Mouse (Mus musculus): Measurements from ENCODE around the gene 9130213A22Rik. TPM values are rescaled to one million over a fixed set of nuclear protein-coding genes. Genes with fewer than 3 reads are reported as not detected.

Gene 9130213A22Rik
- polyA plus RNA-seq, 1 experiment from 2014 or later, result 0.11 TPM

GRCm38 (mm10) chr11:69121001-69121740 lies 1.2 kb downstream of the 9130213A22Rik start:
- Histone ChIP-seq H3K27me3 (ENCODE audit: poor library complexity, severe bottlenecking) (peaks cover 47% of the 10 kb centered on the region), H3K4me3 (peak overlapping the region; percentile 84), H3K4me1 (peaks cover 73% of the 10 kb centered on the region), H3K36me3 (replicated peaks) (no peaks in the 10 kb centered on the region), H3K27ac (peak overlapping the region; percentile 31; the same call in 1 of the 2 replicates), H3K9me3 (no peaks in the 10 kb centered on the region)
- WGBS, result under 1% methylated on average over 33 of the region's 33 CpGs
- DNase-seq (ENCODE audit: extremely low spot score, low spot score), result peak; percentile 57

- Histone ChIP-seq H3K4me3 (peak within 1 kb of the TSS; percentile 84), H3K27me3 (ENCODE audit: poor library complexity, severe bottlenecking) (peaks cover 52% of the 10 kb centered on the region), H3K9me3 (no peaks in the 10 kb centered on the region), H3K4me1 (peaks cover 65% of the 10 kb centered on the region), H3K36me3 (replicated peaks) (no peaks in the 10 kb centered on the region), H3K27ac (peak within 1 kb of the TSS; percentile 35)
- DNase-seq (ENCODE audit: extremely low spot score, low spot score), result peak; percentile 65
- 2% methylated on average over 27 of the region's 27 CpGs for WGBS
Observed at GRCm38 (mm10) chr11:69120221-69121000, 2.0 kb downstream of the 9130213A22Rik start, which contains the start of gene Hes7. Gene Hes7, plus strand, starts transcription at chr11:69120404.

GRCm38 (mm10) chr11:69119446-69120155 lies 2.8 kb downstream of the 9130213A22Rik start:
- Histone ChIP-seq H3K9me3 (no peaks in the 10 kb centered on the region), H3K27me3 (ENCODE audit: poor library complexity, severe bottlenecking) (peaks cover 60% of the 10 kb centered on the region), H3K27ac (no peak overlapping the region; the same call in 1 of the 2 replicates), H3K4me3 (peak overlapping the region; percentile 84), H3K36me3 (replicated peaks) (no peaks in the 10 kb centered on the region), H3K4me1 (peaks cover 64% of the 10 kb centered on the region)
- no peak for DNase-seq (ENCODE audit: extremely low spot score, low spot score)
- 23% methylated on average over 14 of the region's 14 CpGs for WGBS

- Histone ChIP-seq H3K27ac (peak overlapping the region; percentile 58), H3K36me3 (replicated peaks) (no peaks in the 10 kb centered on the region), H3K9me3 (no peaks in the 10 kb centered on the region), H3K4me3 (peak overlapping the region; percentile 84), H3K27me3 (ENCODE audit: poor library complexity, severe bottlenecking) (peaks cover 68% of the 10 kb centered on the region), H3K4me1 (peaks cover 64% of the 10 kb centered on the region)
- DNase-seq (ENCODE audit: extremely low spot score, low spot score), result peak; percentile 84
- under 1% methylated on average over 15 of the region's 15 CpGs for WGBS
Observed at GRCm38 (mm10) chr11:69118765-69119164, 3.6 kb downstream of the 9130213A22Rik start.

- Histone ChIP-seq H3K27ac (peak overlapping the region; percentile 85), H3K36me3 (replicated peaks) (no peaks in the 10 kb centered on the region), H3K4me1 (peaks cover 62% of the 10 kb centered on the region), H3K4me3 (peak overlapping the region; percentile 84), H3K9me3 (no peaks in the 10 kb centered on the region), H3K27me3 (ENCODE audit: poor library complexity, severe bottlenecking) (peaks cover 76% of the 10 kb centered on the region)
- under 1% methylated on average over 45 of the region's 45 CpGs for WGBS
- peak; percentile 77 for DNase-seq (ENCODE audit: extremely low spot score, low spot score)
Observed at GRCm38 (mm10) chr11:69117737-69118695, 4.4 kb downstream of the 9130213A22Rik start.

- Histone ChIP-seq H3K4me1 (peaks cover 58% of the 10 kb centered on the region), H3K36me3 (replicated peaks) (no peaks in the 10 kb centered on the region), H3K9me3 (no peaks in the 10 kb centered on the region), H3K27ac (no peak overlapping the region), H3K4me3 (peak overlapping the region; percentile 84), H3K27me3 (ENCODE audit: poor library complexity, severe bottlenecking) (peaks cover 84% of the 10 kb centered on the region)
- no peak for DNase-seq (ENCODE audit: extremely low spot score, low spot score)
- WGBS, result 72% methylated on average over 5 of the region's 5 CpGs
Observed at GRCm38 (mm10) chr11:69116843-69117242, 5.5 kb downstream of the 9130213A22Rik start.

- WGBS, result 87% methylated on average over 3 of the region's 3 CpGs
Observed at GRCm38 (mm10) chr11:69114621-69115020, 7.8 kb downstream of the 9130213A22Rik start.

GRCm38 (mm10) chr11:69114018-69114417 lies 8.4 kb downstream of the 9130213A22Rik start:
- H3K4me3 ChIP-seq, result no peak overlapping the region
- H3K27me3 ChIP-seq (ENCODE audit: poor library complexity, severe bottlenecking), result peaks cover 62% of the 10 kb centered on the region
- WGBS, result 86% methylated on average over 3 of the region's 3 CpGs
- H3K27ac ChIP-seq, result no peak overlapping the region
- H3K9me3 ChIP-seq, result no peaks in the 10 kb centered on the region
- peaks cover 6% of the 10 kb centered on the region for H3K36me3 ChIP-seq (replicated peaks)
- no peak for DNase-seq (ENCODE audit: extremely low spot score, low spot score)
- H3K4me1 ChIP-seq, result peaks cover 49% of the 10 kb centered on the region

More at GRCm38 (mm10) chr11:69114621-69115020, 7.8 kb downstream of the 9130213A22Rik start:
- no peak for DNase-seq (ENCODE audit: extremely low spot score, low spot score)
- Histone ChIP-seq H3K36me3 (replicated peaks) (peaks cover under 1% of the 10 kb centered on the region; the same call in 1 of the 2 replicates), H3K4me1 (peaks cover 49% of the 10 kb centered on the region), H3K27ac (no peak overlapping the region), H3K4me3 (no peak overlapping the region), H3K9me3 (no peaks in the 10 kb centered on the region), H3K27me3 (ENCODE audit: poor library complexity, severe bottlenecking) (peaks cover 68% of the 10 kb centered on the region)

- whole genome bisulfite sequencing, result 62% methylated on average over 4 of the region's 4 CpGs
- DNase-seq (ENCODE audit: extremely low spot score, low spot score), result no peak
- Histone ChIP-seq H3K4me1 (peaks cover 31% of the 10 kb centered on the region), H3K4me3 (peak overlapping the region; percentile 62), H3K27ac (peak overlapping the region; percentile 72; the same call in 1 of the 2 replicates), H3K36me3 (replicated peaks) (peaks cover 28% of the 10 kb centered on the region), H3K27me3 (ENCODE audit: poor library complexity, severe bottlenecking) (peaks cover 55% of the 10 kb centered on the region), H3K9me3 (no peaks in the 10 kb centered on the region)
Observed at GRCm38 (mm10) chr11:69111865-69112264, 10.5 kb downstream of the 9130213A22Rik start.

- H3K27ac ChIP-seq, result peak overlapping the region; percentile 72
- H3K4me3 ChIP-seq, result peak overlapping the region; percentile 62
- peaks cover 28% of the 10 kb centered on the region for H3K4me1 ChIP-seq
- no peaks in the 10 kb centered on the region for H3K9me3 ChIP-seq
- H3K36me3 ChIP-seq (replicated peaks), result peaks cover 34% of the 10 kb centered on the region
- H3K27me3 ChIP-seq (ENCODE audit: poor library complexity, severe bottlenecking), result peaks cover 49% of the 10 kb centered on the region
- WGBS, result 5% methylated on average over 21 of the region's 21 CpGs
- DNase-seq (ENCODE audit: extremely low spot score, low spot score), result no peak
Observed at GRCm38 (mm10) chr11:69111051-69111810, 11.2 kb downstream of the 9130213A22Rik start.

All from forebrain, embryonic 10.5 days (tissue).